Mouse (Mus musculus) kidney, adult 2 months (tissue): Measurements from ENCODE around the gene Ufsp1. TPM values are rescaled to one million over a fixed set of nuclear protein-coding genes. Genes with fewer than 3 reads are reported as not detected.

Experiments
- DNase-seq: peaks from one replicate; pipeline ENCODE4 v3.0.0; 2021
- H3K27ac ChIP-seq: fragments of 200-500 bp; 2 replicates; pipeline ENCODE4 v1.5.1; 2012; ENCODE audit warnings: low read depth, low read length, control low read depth, inconsistent platforms; ENCODE audit not compliant: insufficient read depth
- H3K27me3 ChIP-seq: fragments of 200-500 bp; replicated peaks from 2 replicates; pipeline ENCODE4 v1.6.1; 2012; ENCODE audit warnings: mild to moderate bottlenecking, moderate library complexity, low read length, inconsistent platforms; ENCODE audit not compliant: control insufficient read depth, insufficient read depth
- H3K36me3 ChIP-seq: fragments of 200-500 bp; 2 replicates; pipeline ENCODE4 v1.6.1; 2012; ENCODE audit warnings: mild to moderate bottlenecking, moderate library complexity, low read length, inconsistent platforms; ENCODE audit not compliant: control insufficient read depth, insufficient read depth
- H3K4me1 ChIP-seq: fragments of 200-500 bp; 2 replicates; pipeline ENCODE4 v1.6.1; 2011; ENCODE audit warnings: low read length; ENCODE audit not compliant: control insufficient read depth, insufficient read depth
- H3K4me3 ChIP-seq: fragments of 200-500 bp; 2 replicates; pipeline ENCODE4 v1.5.1; 2011; ENCODE audit warnings: mild to moderate bottlenecking, low read depth, low read length, control low read depth; ENCODE audit not compliant: insufficient read depth
- CTCF ChIP-seq: fragments of 200-500 bp; conservative IDR thresholded peaks from 2 replicates; pipeline ENCODE4 v1.5.1; 2011; ENCODE audit warnings: low read depth, mild to moderate bottlenecking, control low read depth, low read length, moderate library complexity, mixed read lengths; ENCODE audit not compliant: insufficient read depth, insufficient read length
- POLR2A ChIP-seq: fragments of 200-500 bp; IDR thresholded peaks from one replicate; pipeline ENCODE4 v1.6.1; 2011; ENCODE audit warnings: low read depth, low read length, control low read depth
- WGBS: fragments of 180-500 bp; shearing (Covaris S2); methylation state at CpG from one replicate; pipeline ENCODE4 v1.1.7; 2018; 5-methylcytosine and 5-hydroxymethylcytosine counted together
- polyA plus RNA-seq: library from polyadenylated mRNA; depleted of rRNA; stranded (reverse); fragments of >200 nt; gene quantifications from 2 replicates; pipeline ENCODE4 v1.2.3, GENCODE M21; 2012; rRNA removed

Gene Ufsp1
- polyA plus RNA-seq, 1 experiment = 18.4 TPM

DNA sequence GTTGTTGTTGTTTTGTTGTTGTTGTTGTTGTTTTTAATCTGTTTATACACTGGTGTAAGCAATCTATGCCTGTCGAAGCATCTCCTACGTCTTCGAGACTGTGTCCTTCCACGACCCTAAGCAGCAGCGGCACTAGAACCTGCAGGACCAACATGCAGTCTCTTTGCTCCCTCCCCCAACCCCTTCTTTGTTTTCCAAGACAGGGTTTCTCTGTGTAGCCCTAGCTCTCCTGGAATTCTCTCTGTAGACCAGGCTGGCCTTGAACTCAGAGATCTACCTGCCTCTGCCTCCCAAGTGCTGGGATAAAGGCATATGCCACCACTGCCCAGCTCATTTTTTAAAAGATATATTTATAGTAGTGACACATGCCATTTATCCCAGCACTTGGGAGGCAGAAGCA is 49.0 kb downstream of the Ufsp1 start:
- 97% methylated on average over 5 of the region's 5 CpGs for WGBS
- Histone ChIP-seq H3K27ac (no peak overlapping the region), H3K4me3 (no peak overlapping the region), H3K27me3 (no peaks in the 10 kb centered on the region), H3K4me1 (peaks cover 17% of the 10 kb centered on the region; the same call in 1 of the 2 replicates), H3K36me3 (no peaks in the 10 kb centered on the region)
- DNase-seq = no peak
- no peak for TF ChIP-seq CTCF
- no peak for TF ChIP-seq POLR2A

DNA sequence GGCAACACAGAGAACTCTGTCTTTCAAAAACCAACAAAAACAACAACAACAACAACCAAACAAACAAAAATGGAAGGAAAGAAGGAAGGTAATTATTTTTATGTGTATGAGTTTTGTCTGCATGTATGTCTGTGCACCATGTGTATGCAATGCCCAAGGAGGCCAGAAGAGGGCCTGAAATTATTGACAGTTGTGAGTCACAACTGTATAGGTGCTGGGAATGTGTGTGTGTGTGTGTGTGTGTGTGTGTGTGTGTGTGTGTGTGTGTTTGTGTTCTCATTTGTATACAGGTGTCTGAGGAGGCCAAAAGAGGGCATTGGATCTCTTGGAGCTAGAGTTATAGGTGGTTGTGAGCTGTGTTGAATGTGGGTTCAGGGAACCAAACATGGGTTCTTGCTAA is 49.4 kb downstream of the Ufsp1 start:
- peaks cover 17% of the 10 kb centered on the region; the same call in 1 of the 2 replicates for H3K4me1 ChIP-seq
- H3K27me3 ChIP-seq = no peaks in the 10 kb centered on the region
- TF ChIP-seq POLR2A (no peak), CTCF (no peak)
- H3K36me3 ChIP-seq = no peaks in the 10 kb centered on the region
- H3K27ac ChIP-seq = no peak overlapping the region
- no peak for DNase-seq
- no peak overlapping the region for H3K4me3 ChIP-seq

Other genes starting within 250 kb of the Ufsp1 start
- 57.7 and 67.0 TPM in 2 replicates for gene Ap1s1, start 248.5 kb upstream of the Ufsp1 start, polyA plus RNA-seq
- gene Serpine1, start 222.4 kb upstream of the Ufsp1 start, polyA plus RNA-seq = 1.1 and 2.1 TPM in 2 replicates
- gene Trim56, start 178.4 kb upstream of the Ufsp1 start, polyA plus RNA-seq = 10.2 and 14.4 TPM in 2 replicates
- not detected in 2 replicates for gene Muc3, start 145.3 kb upstream of the Ufsp1 start, polyA plus RNA-seq
- gene Muc3a, start 82.2 kb upstream of the Ufsp1 start, polyA plus RNA-seq = 0.15 and 0.20 TPM in 2 replicates
- 4.7 and 5.1 TPM in 2 replicates for gene Ache, start 7.1 kb upstream of the Ufsp1 start, polyA plus RNA-seq
- 83.0 and 86.9 TPM in 2 replicates for gene Srrt, start 13.0 kb downstream of the Ufsp1 start, polyA plus RNA-seq
- 53.2 and 60.2 TPM in 2 replicates for gene Trip6, start 19.8 kb downstream of the Ufsp1 start, polyA plus RNA-seq
- 21.6 and 25.9 TPM in 2 replicates for gene Slc12a9, start 39.0 kb downstream of the Ufsp1 start, polyA plus RNA-seq
- gene Ephb4, start 55.5 kb downstream of the Ufsp1 start, polyA plus RNA-seq = 49.1 and 53.3 TPM in 2 replicates
- 0.16 and 0.19 TPM in 2 replicates for gene Zan, start 182.4 kb downstream of the Ufsp1 start, polyA plus RNA-seq
- gene Pop7, start 207.9 kb downstream of the Ufsp1 start, polyA plus RNA-seq = 38.9 and 39.1 TPM in 2 replicates
- 24.4 and 26.9 TPM in 2 replicates for gene Gigyf1, start 223.9 kb downstream of the Ufsp1 start, polyA plus RNA-seq
- gene Epo, start 238.6 kb downstream of the Ufsp1 start, polyA plus RNA-seq = 0.38 TPM in 1 of 2 replicates, not detected in the other
- gene Gnb2, start 238.9 kb downstream of the Ufsp1 start, polyA plus RNA-seq = 645 and 701 TPM in 2 replicates